Mouse (Mus musculus) inflammation-experienced regulatory T-cells, adult 6 months (primary cell): ENCODE data around the gene Znrf3. TPM values are rescaled to one million over a fixed set of nuclear protein-coding genes. Genes with fewer than 3 reads are reported as not detected.
"Not testable (repeated sequence)": the region's sequence is repeated elsewhere in the genome, so short reads cannot be mapped to it uniquely, and the experiment has no call there.

ENCODE experiments used
- ATAC-seq: one replicate; pipeline ENCODE4 v1.8.0; 2017
- polyA plus RNA-seq, 3 experiments: library from polyadenylated mRNA; unstranded; fragments of 100-300 nt; shearing (Covaris generic); gene quantifications; one replicate each; pipeline ENCODE4 v1.2.1; 2017

The Znrf3 gene
- 10 to 100 TPM in 2 of 3 experiments, 1 to 10 TPM in 1; 3.3 to 19.8 (median 17.3) TPM for polyA plus RNA-seq

- peak; percentile 90 for ATAC-seq
These were observed at the start of gene Znrf3 for GRCm38 (mm10) chr11:5444599-5445451. Gene Znrf3, minus strand, starts transcription at chr11:5444847.

- ATAC-seq: no peak
These were observed 49.2 kb upstream of the Znrf3 start for GRCm38 (mm10) chr11:5493869-5494268.

- no peak for ATAC-seq
These were observed 47.3 kb upstream of the Znrf3 start for GRCm38 (mm10) chr11:5491912-5492311.

- ATAC-seq: no peak
These were observed 46.5 kb upstream of the Znrf3 start for GRCm38 (mm10) chr11:5490989-5491656.

- not testable (repeated sequence) for ATAC-seq
These were observed 44.8 kb upstream of the Znrf3 start for GRCm38 (mm10) chr11:5489433-5489832.

- ATAC-seq: peak; percentile 94
These were observed 40.8 kb upstream of the Znrf3 start for GRCm38 (mm10) chr11:5485193-5486011.

GRCm38 (mm10) chr11:5482581-5482980 lies 37.9 kb upstream of the Znrf3 start:
- no peak for ATAC-seq

GRCm38 (mm10) chr11:5478831-5479230 lies 34.2 kb upstream of the Znrf3 start:
- no peak for ATAC-seq

GRCm38 (mm10) chr11:5478193-5478592 lies 33.5 kb upstream of the Znrf3 start:
- ATAC-seq: no peak

GRCm38 (mm10) chr11:5476806-5477205 lies 32.2 kb upstream of the Znrf3 start:
- ATAC-seq: no peak

- not testable (repeated sequence) for ATAC-seq
These were observed 31.0 kb upstream of the Znrf3 start for GRCm38 (mm10) chr11:5475556-5476118.

- peak; percentile 50 for ATAC-seq
These were observed 29.5 kb upstream of the Znrf3 start for GRCm38 (mm10) chr11:5474130-5474529.

GRCm38 (mm10) chr11:5470055-5470454 lies 25.4 kb upstream of the Znrf3 start:
- no peak for ATAC-seq

GRCm38 (mm10) chr11:5469084-5469483 lies 24.4 kb upstream of the Znrf3 start:
- ATAC-seq: no peak

GRCm38 (mm10) chr11:5468471-5468870 lies 23.8 kb upstream of the Znrf3 start:
- no peak for ATAC-seq

GRCm38 (mm10) chr11:5451923-5452322 lies 7.3 kb upstream of the Znrf3 start:
- ATAC-seq: no peak

GRCm38 (mm10) chr11:5451341-5451740 lies 6.7 kb upstream of the Znrf3 start:
- ATAC-seq: no peak

GRCm38 (mm10) chr11:5450701-5451100 lies 6.1 kb upstream of the Znrf3 start:
- ATAC-seq: no peak

GRCm38 (mm10) chr11:5445452-5445953 lies 856 bp upstream of the Znrf3 start:
- no peak for ATAC-seq

GRCm38 (mm10) chr11:5444234-5444598 lies 431 bp downstream of the Znrf3 start:
- peak; percentile 6 for ATAC-seq

GRCm38 (mm10) chr11:5443511-5444233 lies 975 bp downstream of the Znrf3 start:
- no peak for ATAC-seq

GRCm38 (mm10) chr11:5442590-5443021 lies 2.0 kb downstream of the Znrf3 start:
- no peak for ATAC-seq
